Mouse (Mus musculus): Measurements from ENCODE around the gene Gsdma3.

- TF ChIP-seq CTCF (IDR thresholded peaks at IDR 0.05; ENCODE audit: borderline replicate concordance, extremely low read depth, insufficient read depth, insufficient read length): no peak
- no peak for TF ChIP-seq POLR2A (IDR thresholded peaks at IDR 0.05; ENCODE audit: borderline replicate concordance, extremely low read depth, insufficient read depth, insufficient read length, poor library complexity, severe bottlenecking)
These were observed 4.5 kb downstream of the Gsdma3 start for GRCm38 (mm10) chr11:98630646-98631045.
